Mouse (Mus musculus) spleen, postnatal 0 days (tissue): ENCODE results near the gene Olfr681. TPM values are rescaled to one million over a fixed set of nuclear protein-coding genes. Genes with fewer than 3 reads are reported as not detected.

Experiments
- polyA plus RNA-seq: library from polyadenylated mRNA; unstranded; fragments of >200 nt; fragmentation: Nextera tagmentation; extraction: Ambion mirVana; gene quantifications from 2 replicates; pipeline ENCODE4 v1.2.1, GENCODE M21; 2015

Gene Olfr681
- polyA plus RNA-seq: not detected in 2 replicates

DNA sequence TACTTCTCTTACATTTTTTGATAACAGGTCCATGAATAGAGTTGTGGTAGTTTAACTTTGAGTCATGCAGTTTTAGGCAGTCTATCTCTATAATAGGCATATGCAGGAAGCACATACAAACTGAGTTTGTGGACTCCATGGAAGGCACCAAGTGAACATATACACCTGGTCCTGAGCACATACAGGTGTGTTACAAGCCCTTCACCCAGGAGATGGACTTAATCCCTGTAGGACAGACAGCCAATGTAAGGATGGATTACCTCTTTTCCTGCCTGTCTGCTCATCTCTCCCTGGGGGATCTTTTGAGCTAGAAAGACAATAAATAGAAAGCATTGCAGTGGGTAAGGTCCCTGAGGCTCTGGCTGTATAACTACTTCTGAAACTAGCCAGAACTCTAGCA, at the start of gene Olfr681:
Gene Olfr681, plus strand, starts transcription at position 301 of the 400 bp plus-strand sequence.

DNA sequence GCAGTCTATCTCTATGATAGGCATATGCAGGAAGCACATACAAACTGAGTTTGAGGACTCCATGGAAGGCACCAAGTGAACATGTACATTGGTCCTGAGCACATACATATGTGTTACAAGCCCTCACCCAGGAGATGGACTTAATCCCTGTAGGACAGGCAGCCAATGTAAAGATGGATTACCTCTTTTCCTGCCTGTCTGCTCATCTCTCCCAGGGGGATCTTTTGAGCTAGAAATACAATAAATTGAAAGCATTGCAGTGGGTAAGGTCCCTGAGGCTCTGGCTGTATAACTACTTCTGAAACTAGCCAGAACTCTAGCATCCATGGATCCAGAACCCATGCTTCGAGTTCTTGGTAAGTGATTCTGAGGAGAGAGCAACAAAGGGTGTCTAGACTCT, 35.7 kb upstream of the Olfr681 start, which contains the start of gene Olfr679:
Gene Olfr679, plus strand, starts transcription at position 301 of the 400 bp plus-strand sequence.

DNA sequence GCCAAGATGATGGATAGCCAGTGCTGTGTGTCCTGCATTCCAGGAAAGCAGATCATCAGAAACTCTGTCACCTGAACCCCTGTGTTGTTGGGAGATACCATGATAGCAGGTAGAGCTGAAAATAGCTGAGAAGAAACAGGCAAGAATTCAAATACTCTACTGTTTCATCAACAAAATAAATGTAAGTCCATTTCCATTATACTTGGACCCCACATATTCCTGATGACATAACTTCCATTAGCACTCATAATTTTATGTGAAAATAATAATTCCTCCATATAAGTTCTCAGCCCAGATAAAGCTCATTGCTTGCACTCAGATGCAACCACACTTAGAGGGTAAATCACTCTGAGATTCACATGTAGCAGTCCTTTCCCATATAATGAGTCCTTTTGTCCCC, 23.9 kb upstream of the Olfr681 start, which contains the start of gene Olfr680-ps1:
Gene Olfr680-ps1, minus strand, starts transcription at position 101 of the 400 bp plus-strand sequence.

DNA sequence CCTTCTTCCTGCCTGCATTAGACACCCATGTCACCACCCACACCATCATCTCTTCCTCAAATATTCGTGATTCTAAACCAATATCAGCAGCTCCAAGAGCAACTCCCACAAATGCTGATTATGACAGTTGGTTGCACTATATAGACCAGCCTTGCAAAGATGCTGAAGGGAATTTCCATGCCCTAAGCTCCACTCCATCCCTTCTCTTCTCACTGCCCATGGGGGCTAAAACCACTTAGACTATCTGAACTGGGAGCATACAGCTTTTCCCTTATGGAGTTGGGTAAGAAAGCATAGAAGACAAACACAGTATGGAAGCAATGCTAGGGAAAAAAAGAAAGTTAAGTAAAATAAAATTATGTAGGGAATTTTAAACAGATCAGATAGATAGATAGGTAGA, 30.3 kb downstream of the Olfr681 start, which contains the start of gene Olfr683:
Gene Olfr683, minus strand, starts transcription at position 101 of the 400 bp plus-strand sequence.

DNA sequence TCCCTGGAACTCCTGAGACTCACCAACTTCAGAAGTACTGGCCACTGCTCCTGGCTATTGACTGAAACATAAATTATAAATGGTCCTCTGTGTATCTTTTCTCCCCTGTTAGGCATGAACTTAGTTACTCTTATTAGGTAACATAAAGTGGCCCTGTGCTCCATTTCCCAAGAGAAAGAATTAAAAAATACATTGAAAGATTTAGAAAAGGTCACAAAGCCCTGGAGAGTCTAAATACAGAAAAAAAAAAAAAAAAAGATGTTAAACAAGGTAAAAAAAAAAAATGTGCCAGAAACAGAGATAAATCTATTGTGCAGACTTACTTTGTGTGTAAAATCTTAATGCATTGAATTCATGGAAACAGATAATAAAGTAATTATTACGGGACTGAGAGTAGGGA, 46.9 kb downstream of the Olfr681 start, which contains the start of gene Olfr684:
Gene Olfr684, minus strand, starts transcription at position 101 of the 400 bp plus-strand sequence.

Other genes with a start within 250 kb of the Olfr681 start
- gene Olfr665, start 238.8 kb upstream of the Olfr681 start, polyA plus RNA-seq: not detected in 2 replicates
- not detected in 2 replicates for gene Olfr666, start 220.9 kb upstream of the Olfr681 start, polyA plus RNA-seq
- gene Olfr667, start 195.4 kb upstream of the Olfr681 start, polyA plus RNA-seq: not detected in 2 replicates
- gene Olfr668, start 188.8 kb upstream of the Olfr681 start, polyA plus RNA-seq: not detected in 2 replicates
- gene Olfr669, start 182.6 kb upstream of the Olfr681 start, polyA plus RNA-seq: not detected in 2 replicates
- not detected in 2 replicates for gene Olfr670, start 154.2 kb upstream of the Olfr681 start, polyA plus RNA-seq
- not detected in 2 replicates for gene Olfr671, start 137.7 kb upstream of the Olfr681 start, polyA plus RNA-seq
- gene Olfr672, start 114.8 kb upstream of the Olfr681 start, polyA plus RNA-seq: not detected in 2 replicates
- not detected in 2 replicates for gene Olfr675, start 88.4 kb upstream of the Olfr681 start, polyA plus RNA-seq
- not detected in 2 replicates for gene Olfr676, start 84.1 kb upstream of the Olfr681 start, polyA plus RNA-seq
- not detected in 2 replicates for gene Olfr677, start 65.5 kb upstream of the Olfr681 start, polyA plus RNA-seq
- not detected in 2 replicates for gene Olfr678, start 52.4 kb upstream of the Olfr681 start, polyA plus RNA-seq
- not detected in 2 replicates for gene Olfr679, start 35.6 kb upstream of the Olfr681 start, polyA plus RNA-seq
- not detected in 2 replicates for gene Olfr680-ps1, start 24.0 kb upstream of the Olfr681 start, polyA plus RNA-seq
- gene Olfr683, start 30.2 kb downstream of the Olfr681 start, polyA plus RNA-seq: not detected in 2 replicates
- gene Olfr684, start 46.8 kb downstream of the Olfr681 start, polyA plus RNA-seq: not detected in 2 replicates
- gene Olfr685, start 69.2 kb downstream of the Olfr681 start, polyA plus RNA-seq: not detected in 2 replicates
- gene Olfr686, start 90.6 kb downstream of the Olfr681 start, polyA plus RNA-seq: not detected in 2 replicates
- not detected in 2 replicates for gene Olfr688, start 171.3 kb downstream of the Olfr681 start, polyA plus RNA-seq
- gene Olfr689, start 194.3 kb downstream of the Olfr681 start, polyA plus RNA-seq: not detected in 2 replicates
- not detected in 2 replicates for gene Olfr690, start 217.3 kb downstream of the Olfr681 start, polyA plus RNA-seq
- gene Olfr691, start 225.4 kb downstream of the Olfr681 start, polyA plus RNA-seq: not detected in 2 replicates